Mouse (Mus musculus): Measurements from ENCODE around the gene C1qa. TPM values are rescaled to one million over a fixed set of nuclear protein-coding genes. Genes with fewer than 3 reads are reported as not detected.

Gene C1qa
- 18.3 and 19.8 TPM in 2 replicates for polyA plus RNA-seq (2015; fragmentation: Nextera tagmentation; extraction: Ambion mirVana)

DNA sequence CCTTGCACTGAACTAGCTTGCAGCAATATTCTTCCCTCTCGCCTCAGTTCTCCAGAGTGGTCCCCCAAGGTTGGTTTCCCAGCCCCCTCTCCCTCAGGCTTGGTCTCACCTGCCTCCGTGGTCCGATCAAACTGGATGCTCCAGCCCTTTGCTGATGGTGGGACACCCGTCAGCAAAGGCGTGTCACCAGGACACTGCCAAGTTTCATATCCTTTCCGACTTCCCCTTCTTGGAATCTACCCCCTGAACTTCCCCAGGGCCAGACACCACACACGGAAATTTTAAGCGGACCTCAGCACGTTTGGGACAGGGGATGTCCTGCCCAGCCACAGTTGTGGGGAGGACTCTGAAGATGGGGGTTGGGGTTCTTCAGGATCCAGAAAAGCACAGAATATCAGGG, at the start of gene C1qa:
C1qa (minus strand) TSS at position 167 of the 400 bp plus-strand sequence.
- Histone ChIP-seq H3K4me3 (no peak within 1 kb of the TSS), H3K36me3 (no peaks in the 10 kb centered on the region), H3K4me1 (peaks cover 15% of the 10 kb centered on the region), H3K9ac (no peak within 1 kb of the TSS), H3K27me3 (peaks cover 66% of the 10 kb centered on the region), H3K27ac (no peak within 1 kb of the TSS), H3K9me3 (no peaks in the 10 kb centered on the region), H3K4me2 (no peak within 1 kb of the TSS)
- no peak for ATAC-seq (ENCODE audit: insufficient number of reproducible peaks, insufficient read depth, low FRiP score, low TSS enrichment, low read depth)
- WGBS: 72% methylated on average over 9 of the region's 9 CpGs

DNA sequence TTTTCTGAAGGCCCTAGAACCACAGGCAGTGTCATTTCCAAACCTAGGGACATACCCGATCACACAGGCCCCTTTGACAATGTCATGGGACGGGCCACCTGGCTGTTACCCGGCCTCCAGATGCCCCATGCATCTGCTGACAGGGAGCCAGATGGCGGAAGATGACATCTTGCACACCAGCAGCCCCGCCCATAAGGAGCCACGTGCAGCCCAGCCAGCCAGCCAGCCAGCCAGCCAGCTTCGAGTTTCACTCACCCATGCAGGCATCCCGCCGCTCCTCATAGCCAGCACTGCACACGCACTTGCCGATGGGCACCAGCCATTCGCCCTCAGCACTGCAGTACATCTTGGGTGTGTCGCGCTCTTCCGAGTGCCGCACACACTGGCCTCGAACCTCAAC, 46.8 kb upstream of the C1qa start:
- Histone ChIP-seq H3K9me3 (no peaks in the 10 kb centered on the region), H3K36me3 (no peaks in the 10 kb centered on the region), H3K4me2 (no peak overlapping the region), H3K27ac (peak overlapping the region; percentile 7; the same call in 1 of the 2 replicates), H3K27me3 (peaks cover 77% of the 10 kb centered on the region), H3K4me3 (no peak overlapping the region), H3K9ac (no peak overlapping the region), H3K4me1 (peaks cover 32% of the 10 kb centered on the region)
- ATAC-seq (ENCODE audit: insufficient number of reproducible peaks, insufficient read depth, low FRiP score, low TSS enrichment, low read depth): no peak
- WGBS: 62% methylated on average over 17 of the region's 17 CpGs

DNA sequence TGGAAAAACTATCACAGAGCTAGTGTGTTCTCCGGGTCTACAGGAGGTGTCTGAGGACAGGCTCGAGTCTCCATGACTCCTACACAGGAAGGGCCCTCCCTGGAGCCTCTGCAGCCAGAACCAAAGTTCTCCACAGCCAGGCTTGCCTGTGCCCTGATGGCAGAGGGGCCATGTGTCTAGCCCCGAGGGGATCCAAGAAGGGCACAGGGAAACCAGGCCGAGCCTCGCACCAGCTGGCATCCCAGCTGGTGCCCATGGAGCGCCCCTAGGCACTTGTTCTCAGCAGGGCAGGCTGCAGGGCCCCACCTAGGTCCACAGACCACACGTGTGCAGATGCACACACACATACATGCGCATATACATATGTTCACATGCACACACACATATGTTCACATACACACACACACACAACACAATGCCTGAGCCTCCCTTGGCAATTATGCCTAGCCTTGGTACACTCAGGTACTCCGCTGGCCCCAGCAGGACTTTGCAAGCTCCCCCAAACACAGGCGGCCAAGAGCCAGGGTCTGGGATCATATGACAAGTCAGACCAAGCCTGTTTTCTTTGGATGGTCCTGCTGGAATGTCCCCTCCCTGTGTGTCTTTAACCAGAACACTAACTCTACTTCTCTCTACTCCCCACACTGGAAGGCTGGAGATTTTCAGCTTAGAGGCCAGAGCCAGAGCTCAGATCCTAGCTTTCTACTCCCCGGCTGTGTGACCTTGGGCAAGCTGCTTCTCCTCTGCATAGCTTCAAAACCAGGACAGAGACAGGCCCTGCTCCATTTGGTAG, 46.2 kb upstream of the C1qa start:
- no peak overlapping the region for H3K4me3 ChIP-seq
- no peak overlapping the region for H3K4me2 ChIP-seq
- H3K36me3 ChIP-seq: no peaks in the 10 kb centered on the region
- H3K27ac ChIP-seq: peak overlapping the region; percentile 7; the same call in 1 of the 2 replicates
- 71% methylated on average over 11 of the region's 11 CpGs for WGBS
- no peaks in the 10 kb centered on the region for H3K9me3 ChIP-seq
- peaks cover 74% of the 10 kb centered on the region for H3K27me3 ChIP-seq
- H3K4me1 ChIP-seq: peaks cover 30% of the 10 kb centered on the region
- H3K9ac ChIP-seq: no peak overlapping the region
- ATAC-seq (ENCODE audit: insufficient number of reproducible peaks, insufficient read depth, low FRiP score, low TSS enrichment, low read depth): no peak

DNA sequence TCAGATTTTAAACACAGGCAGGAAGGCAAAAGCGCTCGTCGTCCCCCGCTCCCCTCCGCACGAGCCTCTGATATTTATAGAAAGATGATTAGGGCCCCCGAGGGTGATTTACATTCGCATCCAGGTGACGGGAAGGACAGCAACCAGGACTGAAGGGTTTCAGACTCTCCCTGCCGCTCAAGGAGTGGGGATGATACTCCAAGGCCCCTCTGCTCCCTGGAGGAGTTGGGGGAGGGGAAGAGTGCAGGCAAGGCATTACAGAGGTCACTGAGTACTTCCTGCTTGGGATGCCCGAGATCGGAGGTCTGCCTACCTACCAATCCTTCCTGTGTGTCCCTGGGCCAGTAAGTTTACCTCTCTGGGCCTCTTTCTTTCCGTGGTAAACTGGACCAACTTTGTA, 44.6 kb upstream of the C1qa start:
- no peaks in the 10 kb centered on the region for H3K36me3 ChIP-seq
- H3K9me3 ChIP-seq: no peaks in the 10 kb centered on the region
- peaks cover 63% of the 10 kb centered on the region for H3K27me3 ChIP-seq
- no peak overlapping the region for H3K4me3 ChIP-seq
- no peak overlapping the region for H3K9ac ChIP-seq
- 13% methylated on average over 13 of the region's 13 CpGs for WGBS
- no peak for ATAC-seq (ENCODE audit: insufficient number of reproducible peaks, insufficient read depth, low FRiP score, low TSS enrichment, low read depth)
- H3K27ac ChIP-seq: no peak overlapping the region
- peaks cover 22% of the 10 kb centered on the region for H3K4me1 ChIP-seq
- 0 out of 2 replicates have a peak overlapping the region, but pooled peaks have one; percentile 2 for H3K4me2 ChIP-seq

DNA sequence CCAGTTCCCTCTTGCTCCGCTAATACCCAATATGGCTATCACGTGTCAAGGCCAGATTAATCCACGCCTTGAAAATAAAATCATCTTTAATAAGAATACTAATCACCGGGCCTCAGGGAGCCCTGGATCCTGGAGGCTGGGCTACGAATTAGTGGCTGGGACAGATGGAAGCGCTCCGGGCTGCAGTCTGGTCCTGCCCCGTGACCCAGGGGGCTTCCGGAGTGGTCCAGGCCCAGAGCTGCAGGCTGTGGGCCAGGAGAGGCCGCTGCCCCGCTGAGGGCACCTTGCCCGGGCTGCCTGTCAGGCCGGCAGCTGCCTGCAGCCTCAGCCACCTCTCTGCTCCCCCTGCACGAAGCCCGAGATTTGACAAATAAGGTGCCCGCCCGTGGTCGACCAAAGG, 44.2 kb upstream of the C1qa start:
- no peak overlapping the region for H3K27ac ChIP-seq
- no peak for ATAC-seq (ENCODE audit: insufficient number of reproducible peaks, insufficient read depth, low FRiP score, low TSS enrichment, low read depth)
- H3K4me1 ChIP-seq: peaks cover 22% of the 10 kb centered on the region
- peak overlapping the region; percentile 12; the same call in 1 of the 2 replicates for H3K9ac ChIP-seq
- H3K4me2 ChIP-seq: peak overlapping the region; percentile 2; the same call in 1 of the 2 replicates
- 14% methylated on average over 18 of the region's 18 CpGs for WGBS
- no peaks in the 10 kb centered on the region for H3K9me3 ChIP-seq
- H3K36me3 ChIP-seq: no peaks in the 10 kb centered on the region
- no peak overlapping the region for H3K4me3 ChIP-seq
- peaks cover 59% of the 10 kb centered on the region for H3K27me3 ChIP-seq

- Histone ChIP-seq H3K9me3 (no peaks in the 10 kb centered on the region), H3K4me2 (no peak overlapping the region), H3K9ac (no peak overlapping the region), H3K4me1 (peaks cover 14% of the 10 kb centered on the region), H3K36me3 (no peaks in the 10 kb centered on the region), H3K4me3 (no peak overlapping the region), H3K27ac (no peak overlapping the region), H3K27me3 (peaks cover 26% of the 10 kb centered on the region)
- WGBS: 88% methylated on average over 5 of the region's 5 CpGs
- ATAC-seq (ENCODE audit: insufficient number of reproducible peaks, insufficient read depth, low FRiP score, low TSS enrichment, low read depth): no peak
Observed at GRCm38 (mm10) chr4:136937935-136938334, 39.3 kb upstream of the C1qa start.

DNA sequence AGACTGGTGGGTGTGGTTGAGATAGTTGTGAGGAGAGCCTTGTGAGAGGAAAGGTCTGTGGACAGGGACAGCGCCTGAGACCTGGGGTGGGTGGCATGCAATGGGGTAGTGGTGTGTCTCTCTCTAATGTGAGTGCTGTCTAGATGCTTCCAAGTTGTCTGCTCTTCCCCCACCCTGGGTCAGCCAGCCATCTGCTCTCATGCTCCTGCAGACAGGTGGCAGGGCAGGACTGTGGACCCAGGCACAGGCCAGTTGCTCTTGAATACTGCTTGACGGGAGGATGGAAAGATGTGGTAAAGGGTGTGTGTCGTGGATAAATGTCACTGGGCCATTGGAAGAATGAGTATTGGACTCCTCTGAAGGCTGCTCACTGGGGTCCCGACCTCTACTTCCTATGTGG, 38.7 kb upstream of the C1qa start:
- Histone ChIP-seq H3K4me1 (peaks cover 8% of the 10 kb centered on the region), H3K9ac (no peak overlapping the region), H3K27ac (no peak overlapping the region), H3K4me3 (no peak overlapping the region), H3K9me3 (no peaks in the 10 kb centered on the region), H3K27me3 (peaks cover 20% of the 10 kb centered on the region), H3K4me2 (no peak overlapping the region), H3K36me3 (no peaks in the 10 kb centered on the region)
- ATAC-seq (ENCODE audit: insufficient number of reproducible peaks, insufficient read depth, low FRiP score, low TSS enrichment, low read depth): no peak
- 72% methylated on average over 4 of the region's 4 CpGs for WGBS

DNA sequence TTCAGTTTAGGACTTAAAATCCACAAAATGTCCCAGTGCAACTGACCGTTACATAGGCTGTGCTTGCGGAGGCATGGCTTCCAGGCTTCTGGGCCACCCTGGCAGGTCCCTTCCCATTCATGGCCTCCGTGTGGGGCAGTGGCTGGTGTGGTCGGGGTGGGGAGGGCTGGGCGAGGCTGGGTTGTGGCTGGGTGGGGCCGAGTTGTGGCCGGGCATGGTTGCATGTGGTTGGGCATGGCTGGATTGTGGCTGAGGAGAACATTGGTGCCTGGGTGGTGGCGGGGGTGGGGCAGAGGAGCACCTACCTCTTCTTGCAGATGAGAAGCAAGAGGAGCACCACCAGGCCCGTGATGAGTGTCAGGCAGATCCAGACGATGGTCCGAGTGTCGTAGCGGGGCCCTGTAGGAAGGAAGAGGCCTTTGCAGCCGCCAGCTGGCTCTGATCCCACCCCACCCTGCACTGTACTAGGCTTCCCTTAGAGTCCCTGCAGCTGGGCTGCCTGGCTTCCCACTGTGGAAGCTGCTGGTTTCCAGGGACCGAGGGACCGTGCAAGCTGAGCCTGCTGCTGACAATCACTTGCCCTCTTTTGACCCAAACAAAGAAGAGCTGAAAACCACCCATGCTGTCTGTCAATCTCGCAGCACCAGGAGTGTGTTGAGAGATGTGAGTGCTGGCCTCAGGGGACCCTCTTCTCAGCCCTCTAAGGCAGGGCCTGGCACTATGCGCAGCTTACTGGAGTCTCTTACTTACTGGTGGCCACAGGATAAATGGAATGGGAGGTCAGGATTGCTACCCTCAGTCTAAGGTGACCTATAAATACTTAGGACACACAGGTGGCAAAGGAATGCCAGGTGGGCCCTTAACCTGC, 36.4 kb upstream of the C1qa start:
- no peak overlapping the region for H3K4me3 ChIP-seq
- H3K9ac ChIP-seq: no peak overlapping the region
- peaks cover 8% of the 10 kb centered on the region for H3K27me3 ChIP-seq
- H3K9me3 ChIP-seq: no peaks in the 10 kb centered on the region
- no peak overlapping the region for H3K4me2 ChIP-seq
- no peak for ATAC-seq (ENCODE audit: insufficient number of reproducible peaks, insufficient read depth, low FRiP score, low TSS enrichment, low read depth)
- no peak overlapping the region; the same call in 1 of the 2 replicates for H3K27ac ChIP-seq
- no peaks in the 10 kb centered on the region for H3K36me3 ChIP-seq
- peaks cover 7% of the 10 kb centered on the region; the same call in 1 of the 2 replicates for H3K4me1 ChIP-seq
- 46% methylated on average over 18 of the region's 18 CpGs for WGBS

GRCm38 (mm10) chr4:136930474-136930873, 31.9 kb upstream of the C1qa start:
- H3K4me2 ChIP-seq: no peak overlapping the region
- H3K4me1 ChIP-seq: peaks cover 7% of the 10 kb centered on the region; the same call in 1 of the 2 replicates
- no peaks in the 10 kb centered on the region for H3K9me3 ChIP-seq
- H3K36me3 ChIP-seq: no peaks in the 10 kb centered on the region
- no peak for ATAC-seq (ENCODE audit: insufficient number of reproducible peaks, insufficient read depth, low FRiP score, low TSS enrichment, low read depth)
- 86% methylated on average over 8 of the region's 8 CpGs for WGBS
- peaks cover 34% of the 10 kb centered on the region for H3K27me3 ChIP-seq
- no peak overlapping the region for H3K27ac ChIP-seq
- H3K4me3 ChIP-seq: no peak overlapping the region
- H3K9ac ChIP-seq: no peak overlapping the region

DNA sequence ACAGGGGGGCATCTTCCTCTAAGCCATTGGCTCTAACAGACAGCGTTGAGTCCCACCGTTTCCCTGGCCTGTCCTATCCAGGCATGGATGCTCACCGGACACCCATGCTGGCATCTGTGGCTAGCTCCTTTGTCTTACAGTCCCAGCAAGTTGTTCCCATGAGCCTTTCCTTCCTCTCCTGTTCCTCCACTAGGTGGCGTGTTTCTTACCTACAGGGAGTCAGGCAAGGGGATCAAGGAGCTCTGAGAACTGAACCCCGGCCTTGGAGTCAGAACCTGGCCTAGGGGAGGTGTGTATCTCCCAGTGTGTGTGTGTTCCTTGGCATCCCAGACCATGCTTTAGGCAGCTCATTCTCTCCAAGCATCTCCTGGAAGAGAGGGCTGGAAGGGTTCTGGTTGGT, 30.3 kb upstream of the C1qa start:
- H3K4me2 ChIP-seq: no peak overlapping the region
- no peak overlapping the region for H3K9ac ChIP-seq
- 4% methylated on average over 5 of the region's 5 CpGs for WGBS
- no peaks in the 10 kb centered on the region for H3K36me3 ChIP-seq
- ATAC-seq (ENCODE audit: insufficient number of reproducible peaks, insufficient read depth, low FRiP score, low TSS enrichment, low read depth): no peak
- no peak overlapping the region for H3K4me3 ChIP-seq
- peaks cover 41% of the 10 kb centered on the region for H3K27me3 ChIP-seq
- H3K9me3 ChIP-seq: no peaks in the 10 kb centered on the region
- H3K27ac ChIP-seq: no peak overlapping the region
- H3K4me1 ChIP-seq: no peaks in the 10 kb centered on the region

GRCm38 (mm10) chr4:136925804-136926203, 27.2 kb upstream of the C1qa start:
- Histone ChIP-seq H3K27me3 (peaks cover 42% of the 10 kb centered on the region), H3K4me1 (no peaks in the 10 kb centered on the region), H3K9ac (no peak overlapping the region), H3K9me3 (no peaks in the 10 kb centered on the region), H3K4me2 (no peak overlapping the region), H3K27ac (no peak overlapping the region), H3K36me3 (no peaks in the 10 kb centered on the region), H3K4me3 (no peak overlapping the region)
- WGBS: 12% methylated on average over 15 of the region's 15 CpGs
- no peak for ATAC-seq (ENCODE audit: insufficient number of reproducible peaks, insufficient read depth, low FRiP score, low TSS enrichment, low read depth)

Data from embryonic facial prominence, embryonic 13.5 days (tissue).